Mouse (Mus musculus): ENCODE measurements around the gene Gm21970. TPM values are rescaled to one million over a fixed set of nuclear protein-coding genes. Genes with fewer than 3 reads are reported as not detected.

Gene Gm21970
- polyA plus RNA-seq, 1 experiment from 2014 or later, result not detected

- 73% methylated on average over 10 of the region's 10 CpGs for WGBS
- H3K4me1 ChIP-seq, result peaks cover 4% of the 10 kb centered on the region; the same call in 1 of the 2 replicates
- no peak overlapping the region for H3K27ac ChIP-seq (replicated peaks)
- H3K36me3 ChIP-seq, result no peaks in the 10 kb centered on the region
- H3K27me3 ChIP-seq, result peaks cover 20% of the 10 kb centered on the region
- ATAC-seq (ENCODE audit: insufficient number of reproducible peaks, low FRiP score, low TSS enrichment, low read depth), result no peak
- no peaks in the 10 kb centered on the region for H3K9me3 ChIP-seq (replicated peaks)
- H3K4me2 ChIP-seq (replicated peaks), result no peak overlapping the region
- no peak overlapping the region for H3K4me3 ChIP-seq (replicated peaks)
- H3K9ac ChIP-seq, result no peak overlapping the region
Measured at GRCm38 (mm10) chr16:91356760-91357525, 34.6 kb upstream of the Gm21970 start.

- Histone ChIP-seq H3K9ac (no peak overlapping the region), H3K27ac (replicated peaks) (no peak overlapping the region), H3K4me3 (replicated peaks) (no peak overlapping the region), H3K9me3 (replicated peaks) (no peaks in the 10 kb centered on the region), H3K4me2 (replicated peaks) (no peak overlapping the region), H3K36me3 (no peaks in the 10 kb centered on the region), H3K27me3 (peaks cover 17% of the 10 kb centered on the region), H3K4me1 (peaks cover 8% of the 10 kb centered on the region)
- WGBS, result 45% methylated on average over 10 of the region's 10 CpGs
- no peak for ATAC-seq (ENCODE audit: insufficient number of reproducible peaks, low FRiP score, low TSS enrichment, low read depth)
Measured at GRCm38 (mm10) chr16:91357526-91357900, 34.0 kb upstream of the Gm21970 start.

- no peak overlapping the region for H3K4me3 ChIP-seq (replicated peaks)
- no peak overlapping the region for H3K27ac ChIP-seq (replicated peaks)
- H3K4me2 ChIP-seq (replicated peaks), result no peak overlapping the region
- WGBS, result 39% methylated on average over 8 of the region's 8 CpGs
- peaks cover 7% of the 10 kb centered on the region for H3K27me3 ChIP-seq
- H3K36me3 ChIP-seq, result no peaks in the 10 kb centered on the region
- H3K4me1 ChIP-seq, result peaks cover 19% of the 10 kb centered on the region
- no peaks in the 10 kb centered on the region for H3K9me3 ChIP-seq (replicated peaks)
- no peak overlapping the region for H3K9ac ChIP-seq
- no peak for ATAC-seq (ENCODE audit: insufficient number of reproducible peaks, low FRiP score, low TSS enrichment, low read depth)
Measured at GRCm38 (mm10) chr16:91358555-91358954, 33.0 kb upstream of the Gm21970 start.

- 79% methylated on average over 13 of the region's 13 CpGs for WGBS
- Histone ChIP-seq H3K9ac (no peak overlapping the region), H3K4me2 (replicated peaks) (no peak overlapping the region), H3K27me3 (no peaks in the 10 kb centered on the region; the same call in 1 of the 2 replicates), H3K36me3 (no peaks in the 10 kb centered on the region), H3K4me3 (replicated peaks) (no peak overlapping the region), H3K4me1 (peaks cover 22% of the 10 kb centered on the region), H3K9me3 (replicated peaks) (no peaks in the 10 kb centered on the region), H3K27ac (replicated peaks) (no peak overlapping the region)
- no peak for ATAC-seq (ENCODE audit: insufficient number of reproducible peaks, low FRiP score, low TSS enrichment, low read depth)
Measured at GRCm38 (mm10) chr16:91359531-91359930, 32.0 kb upstream of the Gm21970 start.

- Histone ChIP-seq H3K4me1 (peaks cover 22% of the 10 kb centered on the region), H3K4me3 (replicated peaks) (no peak overlapping the region), H3K27me3 (no peaks in the 10 kb centered on the region; the same call in 1 of the 2 replicates), H3K9ac (no peak overlapping the region), H3K4me2 (replicated peaks) (no peak overlapping the region), H3K36me3 (no peaks in the 10 kb centered on the region), H3K9me3 (replicated peaks) (no peaks in the 10 kb centered on the region), H3K27ac (replicated peaks) (no peak overlapping the region)
- no peak for ATAC-seq (ENCODE audit: insufficient number of reproducible peaks, low FRiP score, low TSS enrichment, low read depth)
- WGBS, result 40% methylated on average over 3 of the region's 3 CpGs
Measured at GRCm38 (mm10) chr16:91360162-91360561, 31.4 kb upstream of the Gm21970 start.

GRCm38 (mm10) chr16:91362006-91362405 is 29.5 kb upstream of the Gm21970 start:
- H3K9ac ChIP-seq, result no peak overlapping the region
- no peaks in the 10 kb centered on the region; the same call in 1 of the 2 replicates for H3K27me3 ChIP-seq
- 34% methylated on average over 2 of the region's 2 CpGs for WGBS
- H3K9me3 ChIP-seq (replicated peaks), result no peaks in the 10 kb centered on the region
- no peak overlapping the region for H3K4me3 ChIP-seq (replicated peaks)
- no peak overlapping the region for H3K4me2 ChIP-seq (replicated peaks)
- peak overlapping the region; percentile 55; the same call in 1 of the 2 replicates for H3K27ac ChIP-seq (replicated peaks)
- ATAC-seq (ENCODE audit: insufficient number of reproducible peaks, low FRiP score, low TSS enrichment, low read depth), result no peak
- H3K36me3 ChIP-seq, result no peaks in the 10 kb centered on the region
- peaks cover 22% of the 10 kb centered on the region for H3K4me1 ChIP-seq

GRCm38 (mm10) chr16:91362616-91363272 is 28.8 kb upstream of the Gm21970 start:
- Histone ChIP-seq H3K9me3 (replicated peaks) (no peaks in the 10 kb centered on the region), H3K4me2 (replicated peaks) (no peak overlapping the region), H3K4me3 (replicated peaks) (no peak overlapping the region), H3K27me3 (no peaks in the 10 kb centered on the region), H3K4me1 (peaks cover 22% of the 10 kb centered on the region), H3K36me3 (no peaks in the 10 kb centered on the region), H3K27ac (replicated peaks) (peak overlapping the region; percentile 55), H3K9ac (no peak overlapping the region)
- 44% methylated on average over 12 of the region's 12 CpGs for WGBS
- no peak for ATAC-seq (ENCODE audit: insufficient number of reproducible peaks, low FRiP score, low TSS enrichment, low read depth)

- peak overlapping the region; percentile 55 for H3K27ac ChIP-seq (replicated peaks)
- H3K27me3 ChIP-seq, result no peaks in the 10 kb centered on the region
- peaks cover 22% of the 10 kb centered on the region for H3K4me1 ChIP-seq
- peak; percentile 47; the same call in 1 of the 2 replicates for ATAC-seq (ENCODE audit: insufficient number of reproducible peaks, low FRiP score, low TSS enrichment, low read depth)
- H3K4me2 ChIP-seq (replicated peaks), result no peak overlapping the region
- no peaks in the 10 kb centered on the region for H3K36me3 ChIP-seq
- 23% methylated on average over 3 of the region's 3 CpGs for WGBS
- no peaks in the 10 kb centered on the region for H3K9me3 ChIP-seq (replicated peaks)
- H3K4me3 ChIP-seq (replicated peaks), result no peak overlapping the region
- H3K9ac ChIP-seq, result no peak overlapping the region
Measured at GRCm38 (mm10) chr16:91363483-91363882, 28.0 kb upstream of the Gm21970 start.

- Histone ChIP-seq H3K9ac (no peak overlapping the region), H3K27me3 (no peaks in the 10 kb centered on the region), H3K9me3 (replicated peaks) (no peaks in the 10 kb centered on the region), H3K27ac (replicated peaks) (no peak overlapping the region), H3K36me3 (no peaks in the 10 kb centered on the region), H3K4me3 (replicated peaks) (no peak overlapping the region), H3K4me1 (peaks cover 19% of the 10 kb centered on the region), H3K4me2 (replicated peaks) (no peak overlapping the region)
- ATAC-seq (ENCODE audit: insufficient number of reproducible peaks, low FRiP score, low TSS enrichment, low read depth), result 0 out of 2 replicates have a peak, but pooled peaks have one; percentile 51
Measured at GRCm38 (mm10) chr16:91366567-91366966, 25.0 kb upstream of the Gm21970 start.

- Histone ChIP-seq H3K4me2 (replicated peaks) (no peak overlapping the region), H3K4me1 (peaks cover 17% of the 10 kb centered on the region), H3K27me3 (no peaks in the 10 kb centered on the region), H3K4me3 (replicated peaks) (no peak overlapping the region), H3K9me3 (replicated peaks) (no peaks in the 10 kb centered on the region), H3K9ac (no peak overlapping the region), H3K27ac (replicated peaks) (no peak overlapping the region), H3K36me3 (no peaks in the 10 kb centered on the region)
- 83% methylated on average over 2 of the region's 2 CpGs for WGBS
- ATAC-seq (ENCODE audit: insufficient number of reproducible peaks, low FRiP score, low TSS enrichment, low read depth), result no peak
Measured at GRCm38 (mm10) chr16:91367066-91367465, 24.5 kb upstream of the Gm21970 start.

GRCm38 (mm10) chr16:91372577-91373472 is 18.7 kb upstream of the Gm21970 start, which contains the start of gene Ifnar2:
Ifnar2 (plus strand) TSS chr16:91372783.
- Histone ChIP-seq H3K4me3 (replicated peaks) (peak within 1 kb of the TSS; percentile 98), H3K27ac (replicated peaks) (peak within 1 kb of the TSS; percentile 95), H3K9me3 (replicated peaks) (no peaks in the 10 kb centered on the region), H3K9ac (peak within 1 kb of the TSS; percentile 88), H3K27me3 (no peaks in the 10 kb centered on the region), H3K4me2 (replicated peaks) (peak within 1 kb of the TSS; percentile 76), H3K4me1 (peaks cover 20% of the 10 kb centered on the region), H3K36me3 (no peaks in the 10 kb centered on the region)
- whole genome bisulfite sequencing, result under 1% methylated on average over 57 of the region's 62 CpGs
- peak; percentile 91 for ATAC-seq (ENCODE audit: insufficient number of reproducible peaks, low FRiP score, low TSS enrichment, low read depth)
